Mouse (Mus musculus): Measurements from ENCODE around the gene Isg20. TPM values are rescaled to one million over a fixed set of nuclear protein-coding genes. Genes with fewer than 3 reads are reported as not detected.

The Isg20 gene
- total RNA-seq, 2 experiments from 2014 or later: 0.92 to 1.8 TPM

DNA sequence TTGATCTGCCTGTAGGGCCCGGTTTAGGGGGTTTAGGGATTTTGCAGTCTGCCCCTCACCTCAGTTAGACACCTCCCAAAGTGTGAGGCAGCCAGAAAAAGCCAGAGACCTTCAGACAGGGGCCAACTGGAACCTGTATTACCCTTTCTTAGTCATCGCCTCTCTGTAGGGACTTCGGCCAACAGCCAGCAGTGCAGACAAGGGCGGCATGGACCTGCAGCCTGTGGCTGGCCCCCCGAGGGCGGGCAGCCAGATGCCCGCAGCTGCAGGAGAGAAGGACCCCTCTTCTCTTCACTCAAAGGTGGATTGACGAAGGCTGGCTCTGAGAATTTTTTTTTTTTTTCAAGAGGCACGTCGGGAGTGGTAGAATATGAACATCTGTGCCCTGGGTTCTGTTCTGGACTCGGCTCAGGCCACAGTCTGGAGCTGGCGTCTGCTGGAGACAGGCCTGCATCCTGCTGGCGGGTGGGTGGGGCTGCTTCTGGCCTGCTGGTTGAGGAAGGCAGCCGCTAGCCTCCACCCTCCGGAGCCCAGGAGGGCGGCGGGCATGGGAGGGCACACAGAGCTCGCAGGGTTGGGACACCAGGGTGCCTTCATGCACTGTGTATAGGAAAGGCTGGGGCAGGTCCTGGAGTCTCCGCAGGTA is 25.9 kb downstream of the Isg20 start:
- Histone ChIP-seq H3K4me3 (no peak overlapping the region), H3K27ac (no peak overlapping the region)
- DNase-seq: no peak
- TF ChIP-seq CTCF (IDR thresholded peaks at IDR 0.05): no peak
- intact Hi-C loops (cut with DNase I): no loop called here

DNA sequence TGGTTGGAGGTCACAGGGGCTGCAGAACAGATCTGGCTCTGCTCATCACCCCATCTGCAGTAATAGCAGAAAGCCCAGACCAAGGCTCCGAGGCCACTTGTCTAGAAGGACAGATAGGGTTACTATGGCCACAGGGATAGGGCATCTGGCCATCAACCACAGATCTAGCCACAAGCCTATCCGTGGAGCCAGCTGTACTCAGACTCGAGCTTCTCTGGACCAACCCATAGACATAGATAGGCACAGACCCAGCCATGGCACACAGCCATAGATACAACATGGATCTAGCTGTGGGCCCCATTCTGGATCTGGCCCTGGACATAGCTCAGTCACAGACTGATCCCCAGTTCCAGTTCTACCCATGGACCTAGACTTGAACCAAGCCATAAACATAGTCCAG is 27.7 kb downstream of the Isg20 start:
- no peak for DNase-seq
- intact Hi-C loops (cut with DNase I): no loop called here
- H3K4me3 ChIP-seq: no peak overlapping the region
- no peak overlapping the region for H3K27ac ChIP-seq
- no peak for TF ChIP-seq CTCF (IDR thresholded peaks at IDR 0.05)

DNA sequence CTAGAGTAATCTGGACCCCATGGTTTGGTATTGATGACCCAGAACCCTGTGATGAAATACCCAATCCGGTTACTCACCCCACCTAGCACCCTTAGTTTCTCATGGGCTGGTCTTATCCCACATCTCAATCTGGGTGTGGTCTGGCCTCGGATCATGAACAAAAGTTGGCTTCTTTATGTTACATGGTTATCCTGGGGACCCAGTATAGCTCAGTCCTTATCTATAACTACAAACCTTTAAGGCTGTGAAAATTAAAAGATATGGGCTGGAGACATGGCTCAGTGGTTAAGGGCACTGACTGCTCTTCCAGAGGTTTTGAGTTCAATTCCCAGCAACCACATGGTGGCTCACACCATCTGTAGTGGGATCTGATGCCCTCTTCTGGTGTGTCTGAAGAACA is 29.3 kb downstream of the Isg20 start:
- intact Hi-C loops (cut with DNase I): no loop called here
- no peak for TF ChIP-seq CTCF (IDR thresholded peaks at IDR 0.05)

DNA sequence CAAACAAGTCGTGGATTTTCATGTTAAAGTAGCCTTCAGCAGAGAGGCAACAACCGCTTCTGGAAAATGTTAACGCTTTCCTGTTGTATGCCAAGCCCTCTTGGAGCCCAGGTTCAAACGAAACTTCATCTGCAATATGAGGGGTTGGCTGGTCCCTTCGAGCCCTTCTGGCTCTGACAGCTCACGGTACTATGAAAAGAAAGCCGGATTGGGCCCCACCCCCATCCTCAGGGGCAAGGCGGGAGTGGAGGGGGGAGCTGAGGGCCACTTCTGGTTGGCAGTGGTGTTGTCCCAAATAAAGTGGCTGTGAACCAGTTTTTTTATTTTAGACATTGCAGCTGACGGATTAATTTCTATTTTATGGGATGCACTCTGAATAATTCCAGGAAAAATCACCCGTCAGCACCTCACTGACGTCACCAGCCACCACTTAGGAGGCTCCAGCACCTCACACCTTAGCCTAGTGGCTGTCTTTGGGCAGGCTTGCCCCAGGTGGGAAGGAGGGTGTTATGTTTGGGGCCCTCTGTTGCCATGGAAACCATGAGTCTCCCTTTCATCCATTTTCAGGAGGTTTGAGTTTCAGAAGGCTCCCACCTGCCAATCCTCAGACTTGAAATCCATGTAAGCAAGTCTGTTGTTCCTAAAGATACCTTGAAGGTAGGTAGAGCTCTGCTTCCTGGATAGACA is 40.8 kb downstream of the Isg20 start:
- intact Hi-C loops (cut with DNase I): no loop called here
- no peak for DNase-seq
- Histone ChIP-seq H3K27ac (no peak overlapping the region), H3K4me3 (no peak overlapping the region)
- no peak for TF ChIP-seq CTCF (IDR thresholded peaks at IDR 0.05)

More for the DNA sequence above, 29.3 kb downstream of the Isg20 start:
- Histone ChIP-seq H3K4me3 (no peak overlapping the region), H3K27ac (no peak overlapping the region)
- no peak for DNase-seq

DNA sequence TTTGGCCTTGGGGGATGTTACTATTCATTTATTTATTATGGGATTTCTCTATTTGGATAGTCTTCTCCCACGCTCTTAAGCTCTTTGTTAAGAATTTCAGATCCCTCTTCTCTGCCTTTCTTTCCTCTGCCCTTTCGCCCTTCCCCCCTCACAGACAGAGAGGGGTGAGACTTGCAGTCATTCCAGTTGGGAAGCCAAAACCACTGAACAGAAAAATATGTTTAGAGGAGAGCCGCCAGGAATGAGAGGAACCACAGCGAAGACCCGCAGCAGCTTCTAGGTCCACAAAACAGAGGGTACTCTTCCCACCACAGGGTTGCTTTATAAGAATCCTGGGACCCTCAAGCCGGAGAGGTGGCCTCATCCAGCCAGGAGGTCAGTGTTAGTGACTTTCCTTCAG is 41.4 kb downstream of the Isg20 start:
- no peak overlapping the region for H3K27ac ChIP-seq
- TF ChIP-seq CTCF (IDR thresholded peaks at IDR 0.05): no peak
- intact Hi-C loops (cut with DNase I): no loop called here
- H3K4me3 ChIP-seq: no peak overlapping the region
- DNase-seq: no peak

DNA sequence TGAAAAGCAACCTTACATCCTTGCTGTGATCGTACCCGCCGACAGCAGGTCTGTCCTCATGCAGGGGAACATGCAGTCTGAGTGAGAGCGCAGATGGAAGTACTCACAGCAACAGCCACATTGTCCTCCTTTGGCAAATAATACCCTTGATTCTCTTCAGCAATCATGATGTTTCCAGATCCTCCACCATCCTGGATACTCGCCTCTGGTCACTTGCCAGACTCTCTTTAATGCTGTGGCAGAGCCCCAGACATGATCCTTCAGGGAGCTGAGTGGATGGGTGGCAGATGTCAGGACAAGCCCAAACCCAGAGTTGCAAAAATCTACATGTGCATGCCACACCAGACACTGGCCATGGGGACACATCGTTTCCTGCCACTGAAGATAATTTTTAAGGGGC is 41.9 kb downstream of the Isg20 start:
- no peak for TF ChIP-seq CTCF (IDR thresholded peaks at IDR 0.05)
- no peak for DNase-seq
- no peak overlapping the region for H3K27ac ChIP-seq

DNA sequence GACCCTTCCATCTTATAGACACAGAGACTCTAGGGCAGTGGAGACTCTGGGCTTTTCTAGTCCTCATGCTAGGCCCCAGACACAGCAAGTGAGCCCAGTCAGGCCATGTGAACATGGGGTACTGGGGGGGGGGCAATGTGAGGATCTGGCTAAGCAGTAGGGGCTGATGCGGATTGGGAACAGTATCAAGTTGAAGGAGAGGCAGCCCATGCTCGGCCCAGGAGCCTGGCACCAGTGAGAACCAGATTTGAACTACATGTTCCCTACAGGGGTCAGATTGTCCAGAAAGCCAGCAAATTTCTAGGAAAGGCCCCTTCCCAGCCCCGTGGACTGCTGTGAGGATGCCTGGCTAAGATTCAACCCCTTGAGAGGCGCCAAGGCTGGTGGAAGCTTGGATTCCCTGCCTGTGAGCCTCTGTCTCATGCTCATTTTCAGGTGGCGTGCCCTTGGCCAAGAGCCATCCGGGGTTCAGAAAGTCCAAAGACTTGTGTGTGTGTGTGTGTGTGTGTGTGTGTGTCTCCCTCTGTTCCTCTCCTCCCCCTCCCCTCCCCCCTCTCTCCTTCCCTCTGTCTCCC is 45.4 kb downstream of the Isg20 start:
- intact Hi-C loops (cut with DNase I): no loop called here
- DNase-seq: no peak
- no peak overlapping the region for H3K4me3 ChIP-seq
- no peak for TF ChIP-seq CTCF (IDR thresholded peaks at IDR 0.05)
- H3K27ac ChIP-seq: no peak overlapping the region

More for the DNA sequence above, 41.9 kb downstream of the Isg20 start:
- H3K4me3 ChIP-seq: no peak overlapping the region
- intact Hi-C loops (cut with DNase I): no loop called here

DNA sequence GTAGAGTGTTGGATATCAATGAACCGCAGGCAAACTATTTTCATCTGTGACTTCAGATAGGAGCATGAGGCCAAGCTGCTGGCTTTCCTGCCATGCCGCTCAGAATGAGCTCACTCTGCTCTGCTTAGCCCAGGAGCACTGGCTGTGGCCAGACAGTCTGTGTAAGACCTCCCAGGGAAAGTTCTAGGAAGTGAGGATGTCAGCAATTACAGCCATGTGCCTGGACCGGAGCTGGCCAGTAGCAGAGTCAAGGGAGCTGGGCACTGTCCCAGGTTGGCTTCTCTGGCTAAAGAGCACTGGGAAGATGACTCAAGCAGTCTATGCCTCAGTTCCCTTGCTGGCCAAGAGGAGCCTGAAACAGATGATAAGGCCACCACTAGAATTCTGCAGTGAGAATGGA is 50.7 kb downstream of the Isg20 start:
- TF ChIP-seq CTCF (IDR thresholded peaks at IDR 0.05): no peak
- H3K4me3 ChIP-seq: no peak overlapping the region

More for the DNA sequence above, 50.7 kb downstream of the Isg20 start:
- intact Hi-C loops (cut with DNase I): no loop called here
- DNase-seq: peak; percentile 34
- no peak overlapping the region for H3K27ac ChIP-seq

Small RNA genes within 50 kb of the gene (microRNA-seq; reads per million reads assigned to microRNA genes)
- gene Mir7-2: not detected

Other genes with a start within 250 kb of the Isg20 start
- 1 to 10 TPM; 1.1 to 1.5 TPM for gene Ntrk3, start 175.4 kb upstream of the Isg20 start, total RNA-seq (2021)
- gene Mrps11, start 130.3 kb upstream of the Isg20 start, total RNA-seq (2021): 10 to 100 TPM; 27.7 to 37.1 TPM
- gene Mrpl46, start 129.9 kb upstream of the Isg20 start, total RNA-seq (2021): 10 to 100 TPM; 22.3 to 34.2 TPM
- gene Det1, start 66.2 kb upstream of the Isg20 start, total RNA-seq (2021): 10 to 100 TPM; 17.9 to 22.1 TPM
- 10 to 100 TPM; 51.7 to 52.0 TPM for gene Aen, start 17.6 kb upstream of the Isg20 start, total RNA-seq (2021)
- under 1 TPM in 1 of 2 experiments, not detected in 1; 0.03 TPM for gene Acan, start 140.1 kb downstream of the Isg20 start, total RNA-seq (2021)
- gene Hapln3, start 217.6 kb downstream of the Isg20 start, total RNA-seq (2021): under 1 TPM; 0.28 to 0.70 TPM
- gene Mfge8, start 235.6 kb downstream of the Isg20 start, total RNA-seq (2021): 10 to 100 TPM; 39.1 to 53.6 TPM